Mouse (Mus musculus) gastrocnemius, adult 2 months (tissue): Measurements from ENCODE around the gene Capn10. TPM values are rescaled to one million over a fixed set of nuclear protein-coding genes. Genes with fewer than 3 reads are reported as not detected.

Experiments used
- DNase-seq: peaks from one replicate; pipeline ENCODE4 v3.0.0; 2022
- H3K27ac ChIP-seq: fragments of 200-600 bp; 2 replicates; pipeline ENCODE4 v1.8.1; 2022; ENCODE audit warnings: mild to moderate bottlenecking
- H3K4me3 ChIP-seq: fragments of 200-600 bp; 2 replicates; pipeline ENCODE4 v1.8.1; 2022; ENCODE audit warnings: mild to moderate bottlenecking, moderate library complexity
- CTCF ChIP-seq: fragments of 200-600 bp; IDR thresholded peaks from 2 replicates; pipeline ENCODE4 v1.8.1; 2022; ENCODE audit warnings: antibody characterized with exemption, mild to moderate bottlenecking, moderate library complexity
- intact Hi-C: fragments of 180-260 bp; cut with DNase I; formaldehyde crosslinking; loops from one replicate; pipeline ENCODE4 v1.15.1; 2025
- total RNA-seq, 2 experiments: library from RNA; stranded (reverse); gene quantifications; 2 replicates each; pipeline ENCODE4 v1.2.3; 2021

The Capn10 gene
- total RNA-seq, 2 experiments from 2014 or later: 4.8 to 5.5 TPM

- Histone ChIP-seq H3K27ac (no peak overlapping the region), H3K4me3 (no peak overlapping the region)
- intact Hi-C loops: no loop called here
- no peak for TF ChIP-seq CTCF
- no peak for DNase-seq
Measured at GRCm38 (mm10) chr1:92989891-92990290, 55.7 kb downstream of the Capn10 start.

GRCm38 (mm10) chr1:92992214-92992855 lies 58.2 kb downstream of the Capn10 start:
- no peak for TF ChIP-seq CTCF
- H3K4me3 ChIP-seq: no peak overlapping the region
- intact Hi-C loops: no loop called here
- H3K27ac ChIP-seq: no peak overlapping the region
- no peak for DNase-seq

GRCm38 (mm10) chr1:92992880-92993279 lies 58.7 kb downstream of the Capn10 start:
- intact Hi-C loops: no loop called here
- DNase-seq: no peak
- Histone ChIP-seq H3K4me3 (no peak overlapping the region), H3K27ac (no peak overlapping the region)
- no peak for TF ChIP-seq CTCF

Other genes with a start within 250 kb of the Capn10 start
- gene Gpc1, start 102.7 kb upstream of the Capn10 start, total RNA-seq: 100 to 1,000 TPM; 214 to 256 TPM
- gene Ankmy1, start 31.5 kb upstream of the Capn10 start, total RNA-seq: under 1 TPM in 1 of 2 experiments, not detected in 1; 0.06 TPM
- 10 to 100 TPM; 21.8 to 24.9 TPM for gene Dusp28, start 27.4 kb upstream of the Capn10 start, total RNA-seq
- gene Rnpepl1, start 23.6 kb upstream of the Capn10 start, total RNA-seq: 10 to 100 TPM; 69.9 to 74.9 TPM
- under 1 TPM; 0.25 to 0.61 TPM for gene Gpr35, start 16.5 kb downstream of the Capn10 start, total RNA-seq
- gene Aqp12, start 72.0 kb downstream of the Capn10 start, total RNA-seq: not detected
- gene Kif1a, start 167.6 kb downstream of the Capn10 start, total RNA-seq: 1 to 10 TPM; 1.3 to 1.4 TPM
- not detected for gene Agxt, start 200.9 kb downstream of the Capn10 start, total RNA-seq
- gene 2310007B03Rik, start 226.6 kb downstream of the Capn10 start, total RNA-seq: not detected
- gene Crocc2, start 234.3 kb downstream of the Capn10 start, total RNA-seq: not detected